Mouse (Mus musculus) small intestine, adult 2 months (tissue): ENCODE data around the gene Cdc42bpg.
A peak's percentile ranks its signal among the peaks of the same experiment; 100 is the strongest.

Experiments used
- CTCF ChIP-seq: fragments of 200-500 bp; IDR thresholded peaks from 2 replicates; pipeline ENCODE4 v1.5.1; 2012; ENCODE audit warnings: low read depth, mild to moderate bottlenecking, control low read depth, inconsistent platforms, low read length, moderate library complexity, mixed read lengths; ENCODE audit not compliant: insufficient replicate concordance, insufficient read length; ENCODE audit errors: extremely low read depth
- POLR2A ChIP-seq: fragments of 200-500 bp; IDR thresholded peaks from 2 replicates; pipeline ENCODE4 v1.6.1; 2012; ENCODE audit warnings: low read depth, mild to moderate bottlenecking, control low read depth, inconsistent platforms, low read length, moderate library complexity

GRCm38 (mm10) chr19:6363411-6364240 is 57.4 kb downstream of the Cdc42bpg start, which contains the start of gene Sf1:
- no peak for TF ChIP-seq CTCF
- peak; percentile 75 for TF ChIP-seq POLR2A
